Mouse (Mus musculus): ENCODE measurements at regions not wholly inside any gene's neighbourhood (a gene's known extent, or its start where the extent isn't known, plus 50 kb on each side); places are given as distances from the start of the nearest gene placed in this dataset.

DNA sequence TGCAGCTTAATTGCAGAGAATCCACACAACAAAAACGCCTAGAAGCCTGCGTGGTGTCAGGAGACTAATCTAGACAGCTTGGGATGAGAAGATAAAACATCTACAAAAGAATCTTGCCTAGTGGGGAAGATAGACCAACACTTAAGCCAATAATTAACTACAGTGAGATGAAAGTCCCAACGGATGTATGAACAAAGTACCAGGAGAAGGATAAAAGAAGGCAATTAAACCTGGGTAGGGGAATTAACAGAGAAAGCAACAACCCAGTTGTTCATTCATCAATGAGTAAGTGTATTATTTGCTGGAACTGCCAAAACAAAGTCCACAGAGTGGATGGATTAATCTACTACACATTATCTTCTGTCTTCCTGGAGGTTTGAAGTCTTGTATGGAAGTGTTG, 99.8 kb downstream of the Olfm4 start:
- Histone ChIP-seq H3K27ac (ENCODE audit: poor library complexity, severe bottlenecking) (no peak overlapping the region), H3K9me3 (replicated peaks) (peaks cover 3% of the 10 kb centered on the region; the same call in 1 of the 2 replicates), H3K4me3 (no peak overlapping the region), H3K36me3 (no peaks in the 10 kb centered on the region), H3K9ac (no peak overlapping the region), H3K4me2 (no peak overlapping the region), H3K27me3 (replicated peaks) (no peaks in the 10 kb centered on the region), H3K4me1 (replicated peaks) (no peaks in the 10 kb centered on the region)
- no peak for ATAC-seq (ENCODE audit: insufficient number of reproducible peaks, low FRiP score)
- 70% methylated on average over 3 of the region's 3 CpGs for WGBS

DNA sequence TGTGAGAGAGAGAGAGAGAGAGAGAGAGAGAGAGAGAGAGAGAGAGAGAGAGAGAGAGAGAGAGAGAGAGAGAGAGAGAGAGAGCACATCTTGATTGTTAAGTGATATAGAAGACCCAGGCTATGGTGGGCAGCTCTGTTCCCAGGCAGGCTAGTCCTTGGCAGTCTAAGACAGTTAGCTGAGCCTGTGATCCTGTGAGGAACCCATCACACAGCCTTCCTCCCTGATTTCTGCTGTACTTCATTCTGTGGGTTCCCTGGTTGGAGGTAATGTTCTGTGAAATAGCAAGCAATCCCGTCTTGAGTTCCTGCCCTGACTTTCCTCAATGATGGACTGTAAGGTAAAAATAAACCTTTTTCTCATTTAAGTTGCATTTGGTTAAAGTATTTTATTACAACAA, 113.4 kb downstream of the Olfm4 start:
- no peak overlapping the region for H3K4me2 ChIP-seq
- no peak overlapping the region for H3K27ac ChIP-seq (ENCODE audit: poor library complexity, severe bottlenecking)
- H3K4me3 ChIP-seq, result no peak overlapping the region
- no peak for ATAC-seq (ENCODE audit: insufficient number of reproducible peaks, low FRiP score)
- H3K9me3 ChIP-seq (replicated peaks), result no peaks in the 10 kb centered on the region
- H3K27me3 ChIP-seq (replicated peaks), result no peaks in the 10 kb centered on the region
- no peaks in the 10 kb centered on the region for H3K36me3 ChIP-seq
- no peak overlapping the region for H3K9ac ChIP-seq
- no peaks in the 10 kb centered on the region for H3K4me1 ChIP-seq (replicated peaks)
- WGBS, result 78% methylated on average over 1 of the region's 1 CpGs

DNA sequence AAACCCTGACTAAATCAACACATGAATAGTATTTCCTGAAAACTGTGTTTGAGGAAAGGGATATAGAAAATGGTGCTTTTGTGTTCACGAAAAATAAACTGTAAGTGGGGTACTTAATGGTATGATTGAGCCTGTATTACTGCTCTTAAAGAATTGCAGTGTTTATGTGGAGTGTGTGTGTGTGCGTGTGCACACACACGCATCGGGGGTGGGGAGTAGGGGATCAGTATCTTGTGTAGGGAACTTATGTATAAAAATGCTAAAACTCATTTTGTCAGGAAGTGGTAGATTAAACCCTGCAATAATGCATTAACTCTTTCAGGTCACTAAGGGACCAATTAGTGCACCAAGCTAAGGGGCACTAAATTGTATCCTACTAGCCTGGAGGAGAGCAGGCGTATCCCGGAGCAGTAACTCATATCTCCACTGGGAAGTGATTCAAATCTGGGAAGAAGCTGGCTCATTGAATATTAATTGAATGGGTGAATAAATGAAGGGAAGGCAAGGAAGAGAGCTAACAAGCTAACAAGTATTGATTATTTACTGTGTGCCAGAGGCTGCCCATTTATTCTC, 129.3 kb downstream of the Olfm4 start:
- 81% methylated on average over 6 of the region's 6 CpGs for WGBS
- Histone ChIP-seq H3K27me3 (replicated peaks) (no peaks in the 10 kb centered on the region), H3K27ac (ENCODE audit: poor library complexity, severe bottlenecking) (no peak overlapping the region), H3K4me2 (no peak overlapping the region), H3K9me3 (replicated peaks) (no peaks in the 10 kb centered on the region; the same call in 1 of the 2 replicates), H3K36me3 (no peaks in the 10 kb centered on the region), H3K4me3 (no peak overlapping the region), H3K9ac (no peak overlapping the region), H3K4me1 (replicated peaks) (no peaks in the 10 kb centered on the region)
- ATAC-seq (ENCODE audit: insufficient number of reproducible peaks, low FRiP score), result no peak

GRCm38 (mm10) chr14:80114326-80114725, 130.4 kb downstream of the Olfm4 start:
- Histone ChIP-seq H3K4me2 (no peak overlapping the region), H3K9me3 (replicated peaks) (no peaks in the 10 kb centered on the region; the same call in 1 of the 2 replicates), H3K4me1 (replicated peaks) (no peaks in the 10 kb centered on the region), H3K9ac (no peak overlapping the region), H3K27me3 (replicated peaks) (no peaks in the 10 kb centered on the region), H3K36me3 (no peaks in the 10 kb centered on the region), H3K4me3 (no peak overlapping the region), H3K27ac (ENCODE audit: poor library complexity, severe bottlenecking) (no peak overlapping the region)
- ATAC-seq (ENCODE audit: insufficient number of reproducible peaks, low FRiP score), result no peak

GRCm38 (mm10) chr14:80125156-80125555, 141.3 kb downstream of the Olfm4 start:
- H3K9me3 ChIP-seq (replicated peaks), result no peaks in the 10 kb centered on the region
- 69% methylated on average over 4 of the region's 4 CpGs for WGBS
- no peaks in the 10 kb centered on the region for H3K36me3 ChIP-seq
- H3K4me1 ChIP-seq (replicated peaks), result no peaks in the 10 kb centered on the region
- H3K9ac ChIP-seq, result no peak overlapping the region
- no peak overlapping the region for H3K4me2 ChIP-seq
- no peak overlapping the region for H3K4me3 ChIP-seq
- ATAC-seq (ENCODE audit: insufficient number of reproducible peaks, low FRiP score), result no peak
- no peaks in the 10 kb centered on the region for H3K27me3 ChIP-seq (replicated peaks)
- no peak overlapping the region for H3K27ac ChIP-seq (ENCODE audit: poor library complexity, severe bottlenecking)

GRCm38 (mm10) chr14:80128181-80128580, 144.3 kb downstream of the Olfm4 start:
- no peak overlapping the region for H3K4me3 ChIP-seq
- H3K4me1 ChIP-seq (replicated peaks), result no peaks in the 10 kb centered on the region
- no peak overlapping the region for H3K4me2 ChIP-seq
- no peak overlapping the region for H3K9ac ChIP-seq
- no peak overlapping the region for H3K27ac ChIP-seq (ENCODE audit: poor library complexity, severe bottlenecking)
- no peaks in the 10 kb centered on the region for H3K9me3 ChIP-seq (replicated peaks)
- no peaks in the 10 kb centered on the region for H3K36me3 ChIP-seq
- H3K27me3 ChIP-seq (replicated peaks), result no peaks in the 10 kb centered on the region
- ATAC-seq (ENCODE audit: insufficient number of reproducible peaks, low FRiP score), result no peak
- 79% methylated on average over 2 of the region's 2 CpGs for WGBS

DNA sequence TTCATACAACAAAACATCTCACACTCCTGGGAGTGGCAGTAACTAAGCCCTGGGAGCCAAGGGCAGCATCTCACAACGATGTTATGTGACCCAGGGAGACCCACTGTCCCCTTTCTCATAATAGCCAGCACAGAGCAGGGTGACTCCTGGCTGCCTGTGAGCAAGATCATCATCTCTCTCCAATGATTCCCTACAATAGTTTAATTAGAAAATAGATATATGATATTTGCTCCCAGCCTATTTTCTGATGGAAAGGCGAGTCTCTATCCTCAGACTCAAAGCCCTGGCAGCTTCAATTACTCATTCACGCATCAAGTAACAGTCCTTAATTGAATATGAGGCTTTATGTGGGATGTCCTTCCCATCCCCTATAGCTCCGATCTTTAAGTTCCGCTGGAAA, 153.7 kb downstream of the Olfm4 start:
- H3K27me3 ChIP-seq (replicated peaks), result no peaks in the 10 kb centered on the region
- H3K4me3 ChIP-seq, result no peak overlapping the region
- no peak overlapping the region for H3K27ac ChIP-seq (ENCODE audit: poor library complexity, severe bottlenecking)
- no peak overlapping the region for H3K4me2 ChIP-seq
- no peaks in the 10 kb centered on the region for H3K36me3 ChIP-seq
- WGBS, result 71% methylated on average over 5 of the region's 5 CpGs
- ATAC-seq (ENCODE audit: insufficient number of reproducible peaks, low FRiP score), result no peak
- no peak overlapping the region for H3K9ac ChIP-seq
- no peaks in the 10 kb centered on the region for H3K9me3 ChIP-seq (replicated peaks)
- H3K4me1 ChIP-seq (replicated peaks), result no peaks in the 10 kb centered on the region

DNA sequence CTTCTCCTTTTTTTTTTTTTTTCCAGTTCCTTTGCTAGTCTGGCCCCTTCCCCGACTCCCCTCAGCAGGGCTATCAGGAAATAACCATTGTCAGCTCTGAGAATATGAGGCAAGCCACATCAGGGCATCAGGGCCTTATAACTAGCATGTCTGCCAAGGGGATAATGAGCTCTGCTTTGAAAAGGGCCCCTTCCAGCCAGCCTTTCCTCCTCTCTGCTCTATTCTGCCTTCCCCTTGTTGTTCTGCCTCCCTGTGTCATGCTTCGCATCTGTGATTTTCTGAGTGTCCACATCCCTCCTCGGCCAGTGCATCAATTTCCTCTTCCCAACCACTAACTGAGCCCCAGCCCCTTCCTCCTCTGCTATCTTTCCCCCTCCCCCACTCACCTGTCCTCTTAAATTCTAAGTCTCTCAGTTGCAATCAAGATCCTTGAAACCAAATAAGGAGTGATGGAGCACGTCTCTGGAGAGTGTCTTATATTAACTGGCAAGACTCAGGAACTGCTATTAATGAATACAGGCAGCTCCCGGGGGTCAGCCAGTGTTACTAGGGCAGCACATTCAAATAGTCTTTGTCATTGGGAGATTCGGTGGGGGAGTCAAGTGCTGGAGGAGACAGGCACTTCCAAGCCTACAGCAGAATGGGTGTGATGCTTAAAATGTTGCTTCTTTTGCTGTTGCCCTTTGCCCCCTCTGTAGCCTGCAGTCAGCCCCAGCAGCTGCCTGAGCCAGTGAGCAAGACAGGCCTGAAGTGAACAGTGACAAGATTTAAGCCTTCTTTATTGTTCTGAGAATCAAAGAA, 155.3 kb downstream of the Olfm4 start:
- ATAC-seq (ENCODE audit: insufficient number of reproducible peaks, low FRiP score), result no peak
- Histone ChIP-seq H3K27ac (ENCODE audit: poor library complexity, severe bottlenecking) (no peak overlapping the region), H3K27me3 (replicated peaks) (no peaks in the 10 kb centered on the region), H3K36me3 (no peaks in the 10 kb centered on the region), H3K4me2 (no peak overlapping the region), H3K9ac (no peak overlapping the region), H3K4me1 (replicated peaks) (no peaks in the 10 kb centered on the region), H3K9me3 (replicated peaks) (no peaks in the 10 kb centered on the region), H3K4me3 (no peak overlapping the region)
- WGBS, result 43% methylated on average over 6 of the region's 6 CpGs

- no peak overlapping the region for H3K4me3 ChIP-seq
- H3K4me2 ChIP-seq, result no peak overlapping the region
- H3K4me1 ChIP-seq (replicated peaks), result no peaks in the 10 kb centered on the region
- ATAC-seq (ENCODE audit: insufficient number of reproducible peaks, low FRiP score), result no peak
- no peak overlapping the region for H3K9ac ChIP-seq
- no peaks in the 10 kb centered on the region for H3K36me3 ChIP-seq
- no peaks in the 10 kb centered on the region for H3K27me3 ChIP-seq (replicated peaks)
- 38% methylated on average over 6 of the region's 6 CpGs for WGBS
- H3K9me3 ChIP-seq (replicated peaks), result no peaks in the 10 kb centered on the region
- no peak overlapping the region for H3K27ac ChIP-seq (ENCODE audit: poor library complexity, severe bottlenecking)
These were observed 173.1 kb downstream of the Olfm4 start for GRCm38 (mm10) chr14:80157002-80157401.

DNA sequence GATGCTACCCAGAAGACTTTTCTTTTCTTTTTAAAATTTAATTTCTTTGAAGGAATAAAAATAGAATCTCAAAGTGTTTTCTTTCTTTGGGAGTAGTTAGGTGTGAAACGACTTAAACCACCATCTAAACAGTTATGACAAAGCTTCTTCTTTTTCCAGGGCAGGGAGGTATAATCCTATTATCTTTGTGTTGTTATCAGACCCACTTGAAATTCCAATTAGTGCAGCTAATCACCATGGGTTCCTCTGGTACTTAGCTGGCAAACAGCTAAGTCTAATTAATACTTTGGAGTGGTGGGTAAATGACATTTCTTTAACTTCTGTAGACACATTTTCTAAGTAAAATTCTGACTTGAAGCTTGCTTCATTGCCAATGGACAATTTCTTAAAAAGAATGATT, 185.3 kb downstream of the Olfm4 start:
- Histone ChIP-seq H3K9ac (no peak overlapping the region), H3K27ac (ENCODE audit: poor library complexity, severe bottlenecking) (no peak overlapping the region), H3K27me3 (replicated peaks) (no peaks in the 10 kb centered on the region), H3K4me1 (replicated peaks) (no peaks in the 10 kb centered on the region), H3K4me3 (no peak overlapping the region), H3K4me2 (no peak overlapping the region), H3K36me3 (no peaks in the 10 kb centered on the region), H3K9me3 (replicated peaks) (no peaks in the 10 kb centered on the region)
- ATAC-seq (ENCODE audit: insufficient number of reproducible peaks, low FRiP score), result no peak
- 32% methylated on average over 1 of the region's 1 CpGs for WGBS

- H3K4me1 ChIP-seq (replicated peaks), result no peaks in the 10 kb centered on the region
- no peaks in the 10 kb centered on the region for H3K36me3 ChIP-seq
- WGBS, result 15% methylated on average over 11 of the region's 11 CpGs
These were observed 186.7 kb downstream of the Olfm4 start for GRCm38 (mm10) chr14:80170450-80171180.

More at GRCm38 (mm10) chr14:80170450-80171180, 186.7 kb downstream of the Olfm4 start:
- Histone ChIP-seq H3K9ac (no peak overlapping the region), H3K27me3 (replicated peaks) (no peaks in the 10 kb centered on the region), H3K4me2 (no peak overlapping the region), H3K27ac (ENCODE audit: poor library complexity, severe bottlenecking) (no peak overlapping the region), H3K9me3 (replicated peaks) (no peaks in the 10 kb centered on the region), H3K4me3 (no peak overlapping the region)
- ATAC-seq (ENCODE audit: insufficient number of reproducible peaks, low FRiP score), result no peak

All from heart, embryonic 12.5 days (tissue).